Mouse (Mus musculus): ENCODE data around the gene Rab11fip3.
"Not testable (repeated sequence)": the region's sequence is repeated elsewhere in the genome, so short reads cannot be mapped to it uniquely, and the experiment has no call there.

The Rab11fip3 gene

DNA sequence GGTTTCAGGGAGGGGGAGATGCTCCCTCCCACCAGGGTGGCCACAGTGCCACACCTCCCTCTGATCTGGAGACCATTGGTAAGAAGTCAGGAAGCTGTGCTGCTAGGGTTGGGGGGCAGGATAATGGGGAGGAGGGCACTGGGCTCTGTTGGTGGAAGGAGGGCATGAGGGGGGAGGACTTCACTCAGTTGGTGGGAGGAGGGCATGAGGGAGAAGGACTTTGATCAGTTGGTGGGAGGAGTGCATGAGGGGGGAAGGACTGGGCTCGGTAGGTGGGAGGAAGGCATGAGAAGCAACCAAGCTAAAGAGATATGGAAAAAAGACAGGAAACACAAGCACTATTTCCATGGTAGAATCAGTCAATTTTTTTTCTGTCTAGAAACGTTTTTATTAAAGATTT is 11.5 kb upstream of the Rab11fip3 start:
- no peak for DNase-seq

DNA sequence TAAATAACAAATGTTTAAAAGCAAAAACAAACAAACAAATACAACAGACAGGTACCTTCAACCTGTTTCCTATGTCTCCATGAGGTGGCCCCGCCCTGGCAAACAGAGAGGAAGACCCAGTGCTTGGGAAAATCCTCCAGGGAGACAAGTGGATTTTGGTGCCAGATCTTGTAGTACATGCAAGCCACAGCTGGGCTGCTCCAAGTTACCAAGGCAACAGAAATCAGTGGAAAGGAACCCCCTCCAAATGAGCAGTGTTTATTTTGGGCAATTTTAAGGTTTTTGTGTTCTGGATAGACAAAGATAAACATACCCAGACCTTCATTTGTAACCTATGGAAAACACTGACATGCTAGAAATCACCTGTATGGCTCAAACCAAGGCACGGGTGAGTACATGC is 9.5 kb upstream of the Rab11fip3 start:
- DNase-seq: no peak

GRCm38 (mm10) chr17:26075246-26075645 is 5.9 kb upstream of the Rab11fip3 start:
- no peak for DNase-seq

DNA sequence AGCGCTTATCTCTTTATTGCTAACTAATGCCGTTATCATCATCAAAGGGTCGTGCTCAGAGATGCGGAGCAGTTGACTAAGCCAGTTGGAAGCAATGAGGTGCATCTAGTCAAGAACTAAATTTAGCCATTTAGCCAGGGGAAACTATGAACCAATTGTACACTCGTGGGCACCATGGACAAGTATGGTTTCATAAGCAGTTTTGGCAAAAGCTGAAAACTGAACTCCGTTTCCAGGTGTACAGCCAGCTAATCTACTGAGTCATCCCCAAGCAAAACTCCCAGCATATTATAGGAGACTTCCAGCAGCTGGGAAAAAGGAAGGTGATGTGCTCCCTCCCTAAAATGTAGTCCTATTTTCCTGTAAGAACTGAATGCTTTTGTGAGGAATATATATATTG is 781 bp upstream of the Rab11fip3 start:
- no peak for DNase-seq

GRCm38 (mm10) chr17:26068024-26068830 is 1.1 kb downstream of the Rab11fip3 start:
- DNase-seq: peak in 1 of 2 experiments; percentile 9

- DNase-seq: no peak
Observed at GRCm38 (mm10) chr17:26066488-26067020, 2.8 kb downstream of the Rab11fip3 start.

GRCm38 (mm10) chr17:26064916-26065315 is 4.4 kb downstream of the Rab11fip3 start:
- no peak for DNase-seq

GRCm38 (mm10) chr17:26057787-26058567 is 11.4 kb downstream of the Rab11fip3 start:
- no peak for DNase-seq

DNA sequence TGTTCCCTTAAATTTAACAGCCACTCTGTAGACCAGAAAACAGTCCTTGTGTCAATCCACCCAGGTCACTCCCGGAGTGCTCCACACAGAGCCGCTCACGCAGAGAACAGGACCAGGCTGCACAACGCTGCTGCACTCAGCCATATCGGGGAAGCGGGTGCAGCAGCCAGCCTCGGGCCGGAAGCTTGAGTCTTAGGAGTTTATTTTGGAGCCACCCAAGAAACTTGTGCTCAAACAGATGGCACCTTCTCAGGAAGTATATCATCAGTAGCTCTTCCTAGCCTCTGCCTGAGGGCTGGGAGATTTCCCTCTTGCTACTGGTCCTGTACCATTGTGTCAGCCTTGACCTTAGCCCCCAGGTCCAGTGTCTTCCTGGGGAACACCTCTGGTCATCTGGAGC is 12.1 kb downstream of the Rab11fip3 start:
- no peak for DNase-seq

GRCm38 (mm10) chr17:26055164-26055563 is 14.2 kb downstream of the Rab11fip3 start:
- DNase-seq: no peak

- DNase-seq: no peak
Observed at GRCm38 (mm10) chr17:26054133-26054845, 15.1 kb downstream of the Rab11fip3 start.

DNA sequence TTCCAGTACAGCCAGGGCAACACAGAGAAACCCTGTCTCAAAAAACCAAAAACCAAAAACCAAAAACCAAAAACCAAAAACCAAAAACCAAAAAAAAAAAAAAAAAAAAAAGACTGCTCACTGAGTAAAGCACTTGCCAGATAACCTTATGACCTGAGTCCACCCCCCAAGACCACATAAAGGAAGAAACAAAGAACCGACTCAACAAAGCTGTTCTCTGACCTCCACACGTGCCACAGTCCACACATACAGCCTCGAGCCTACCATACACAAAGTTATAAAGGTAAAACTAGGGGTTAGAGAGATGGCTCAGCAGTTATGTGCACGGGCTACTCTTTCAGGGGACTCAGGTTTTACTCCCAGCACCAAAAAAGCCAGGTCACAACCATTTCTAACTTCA is 16.6 kb downstream of the Rab11fip3 start:
- no peak for DNase-seq

GRCm38 (mm10) chr17:26052074-26052473 is 17.3 kb downstream of the Rab11fip3 start:
- DNase-seq: no peak

DNA sequence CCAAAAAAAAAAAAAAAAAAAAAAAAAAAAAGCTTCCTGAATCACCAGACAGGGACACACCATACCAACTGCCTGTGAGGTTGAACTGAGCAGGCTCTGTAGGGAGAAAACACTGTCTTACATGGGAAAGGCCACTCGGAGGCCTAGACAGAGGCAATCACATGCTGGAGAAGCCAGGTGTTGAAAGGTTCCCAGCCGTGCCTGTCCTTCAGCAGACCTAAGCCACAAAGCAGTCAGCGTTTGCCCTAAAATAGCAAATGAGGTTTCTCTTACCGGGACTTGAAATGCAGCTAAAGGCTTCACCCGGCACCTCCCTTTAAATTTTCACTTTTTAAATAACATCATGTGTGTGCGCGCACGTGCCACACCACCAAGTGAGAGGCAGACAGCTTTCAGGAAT is 21.2 kb downstream of the Rab11fip3 start:
- no peak for DNase-seq

- DNase-seq: no peak
Observed at GRCm38 (mm10) chr17:26046253-26046997, 22.9 kb downstream of the Rab11fip3 start.

DNA sequence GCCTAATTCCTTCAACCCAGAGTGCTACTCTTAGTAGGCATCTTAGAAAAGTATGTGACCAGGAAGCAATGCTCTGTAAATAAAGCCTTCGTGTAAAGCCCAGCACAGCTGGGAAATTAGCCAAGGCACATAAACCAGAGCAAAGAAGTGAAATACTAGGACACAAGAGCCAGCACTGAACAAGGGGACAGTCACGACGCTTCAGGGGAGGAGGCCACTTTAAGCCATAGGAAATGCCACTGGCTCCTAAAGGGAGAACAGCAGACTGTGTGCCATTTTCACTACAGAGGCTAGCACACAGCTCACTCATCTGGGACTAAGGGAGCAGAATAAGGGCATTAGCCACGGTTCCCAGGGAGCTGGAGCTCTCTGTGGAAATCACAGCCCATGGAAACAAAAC is 24.1 kb downstream of the Rab11fip3 start:
- no peak for DNase-seq

DNA sequence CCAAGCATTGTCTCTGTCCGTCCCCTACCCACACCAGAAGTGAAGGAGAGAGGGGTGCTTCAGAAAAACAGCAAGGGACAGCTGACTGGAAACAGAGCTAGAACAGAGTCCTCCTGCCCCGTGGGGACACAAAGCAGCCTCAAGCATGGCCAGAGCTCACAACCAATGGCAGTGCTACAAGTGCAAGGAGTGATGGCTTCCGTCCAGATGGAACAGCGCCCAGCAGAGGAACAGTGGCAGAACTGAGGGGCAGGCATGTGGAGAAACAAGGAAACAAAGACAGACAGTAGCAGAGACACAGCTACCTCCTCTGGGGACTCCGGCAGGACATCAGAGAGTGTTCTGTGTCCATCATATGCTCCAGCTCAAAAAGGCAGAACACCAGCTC is 26.1 kb downstream of the Rab11fip3 start:
- DNase-seq: no peak

- DNase-seq: no peak
Observed at GRCm38 (mm10) chr17:26042599-26043248, 26.6 kb downstream of the Rab11fip3 start.

- DNase-seq: peak; percentile 43 to 54
Observed at GRCm38 (mm10) chr17:26041111-26041802, 28.1 kb downstream of the Rab11fip3 start.

- DNase-seq: not testable (repeated sequence)
Observed at GRCm38 (mm10) chr17:26040711-26041110, 28.6 kb downstream of the Rab11fip3 start.

DNA sequence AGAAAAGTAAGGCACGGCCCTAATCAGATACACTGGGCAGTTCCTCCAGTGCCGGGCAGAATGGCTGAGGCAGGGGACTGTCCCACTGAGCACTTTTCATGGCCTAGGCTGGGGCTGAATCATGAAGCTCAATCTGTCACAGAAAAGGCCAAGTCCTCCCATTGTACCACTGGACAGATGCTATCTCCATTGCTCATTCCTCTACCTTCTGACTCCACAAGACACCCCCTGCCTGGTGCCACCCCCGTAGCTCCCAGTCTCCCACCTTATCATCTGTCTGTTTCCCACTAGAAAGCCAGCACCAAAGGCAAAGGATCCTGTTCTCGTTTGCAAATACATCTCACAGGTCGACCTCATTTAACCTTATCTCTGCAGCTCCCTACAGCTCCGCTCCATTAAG is 37.3 kb downstream of the Rab11fip3 start:
- DNase-seq: no peak
